Mouse (Mus musculus): ENCODE results near the gene Gm20388. TPM values are rescaled to one million over a fixed set of nuclear protein-coding genes. Genes with fewer than 3 reads are reported as not detected.
A peak's percentile ranks its signal among the peaks of the same experiment; 100 is the strongest.

Gene Gm20388
- polyA plus RNA-seq, 1 experiment from 2014 or later = 8.3 TPM

- ATAC-seq (replicated peaks; ENCODE audit: low FRiP score, low TSS enrichment, low read depth) (no peak), DNase-seq (ENCODE audit: low spot score) (no peak)
- no peak overlapping the region for H3K27ac ChIP-seq (ENCODE audit: low read depth)
- no peaks in the 10 kb centered on the region for H3K27me3 ChIP-seq (replicated peaks; ENCODE audit: control insufficient read depth, insufficient read depth, low read length)
- H3K9ac ChIP-seq (ENCODE audit: low read length) = no peak overlapping the region
- no peak overlapping the region for H3K4me3 ChIP-seq (ENCODE audit: low read depth, low read length)
- no peak overlapping the region for H3K4me2 ChIP-seq (ENCODE audit: low read length)
- no peaks in the 10 kb centered on the region; the same call in 1 of the 2 replicates for H3K4me1 ChIP-seq (replicated peaks; ENCODE audit: control insufficient read depth, insufficient read depth, low read length)
- WGBS = 82% methylated on average over 8 of the region's 8 CpGs
- peaks cover 12% of the 10 kb centered on the region; the same call in 1 of the 2 replicates for H3K36me3 ChIP-seq (ENCODE audit: control insufficient read depth, insufficient read depth, low read length)
- no peaks in the 10 kb centered on the region for H3K9me3 ChIP-seq (ENCODE audit: control insufficient read depth, low read length)
Observed at GRCm38 (mm10) chr8:120037611-120038010, 127.0 kb downstream of the Gm20388 start.

GRCm38 (mm10) chr8:120038741-120039140 lies 128.1 kb downstream of the Gm20388 start:
- no peak for ATAC-seq (replicated peaks; ENCODE audit: low FRiP score, low TSS enrichment, low read depth)
- no peaks in the 10 kb centered on the region; the same call in 1 of the 2 replicates for H3K4me1 ChIP-seq (replicated peaks; ENCODE audit: control insufficient read depth, insufficient read depth, low read length)
- DNase-seq (ENCODE audit: low spot score) = no peak
- peaks cover 12% of the 10 kb centered on the region; the same call in 1 of the 2 replicates for H3K36me3 ChIP-seq (ENCODE audit: control insufficient read depth, insufficient read depth, low read length)
- no peaks in the 10 kb centered on the region for H3K9me3 ChIP-seq (ENCODE audit: control insufficient read depth, low read length)
- no peak overlapping the region for H3K9ac ChIP-seq (ENCODE audit: low read length)
- no peak overlapping the region for H3K4me2 ChIP-seq (ENCODE audit: low read length)
- no peak overlapping the region for H3K27ac ChIP-seq (ENCODE audit: low read depth)
- no peak overlapping the region for H3K4me3 ChIP-seq (ENCODE audit: low read depth, low read length)
- H3K27me3 ChIP-seq (replicated peaks; ENCODE audit: control insufficient read depth, insufficient read depth, low read length) = no peaks in the 10 kb centered on the region
- WGBS = 92% methylated on average over 12 of the region's 12 CpGs

- DNase-seq (ENCODE audit: low spot score) (no peak), ATAC-seq (replicated peaks; ENCODE audit: low FRiP score, low TSS enrichment, low read depth) (no peak)
- Histone ChIP-seq H3K27me3 (replicated peaks; ENCODE audit: control insufficient read depth, insufficient read depth, low read length) (no peaks in the 10 kb centered on the region), H3K4me1 (replicated peaks; ENCODE audit: control insufficient read depth, insufficient read depth, low read length) (no peaks in the 10 kb centered on the region; the same call in 1 of the 2 replicates), H3K9me3 (ENCODE audit: control insufficient read depth, low read length) (no peaks in the 10 kb centered on the region), H3K27ac (ENCODE audit: low read depth) (no peak overlapping the region), H3K9ac (ENCODE audit: low read length) (no peak overlapping the region), H3K36me3 (ENCODE audit: control insufficient read depth, insufficient read depth, low read length) (peaks cover 12% of the 10 kb centered on the region; the same call in 1 of the 2 replicates), H3K4me2 (ENCODE audit: low read length) (no peak overlapping the region), H3K4me3 (ENCODE audit: low read depth, low read length) (no peak overlapping the region)
- 74% methylated on average over 11 of the region's 11 CpGs for WGBS
Observed at GRCm38 (mm10) chr8:120039313-120039919, 128.8 kb downstream of the Gm20388 start.

- no peak overlapping the region for H3K9ac ChIP-seq (ENCODE audit: low read length)
- no peaks in the 10 kb centered on the region for H3K27me3 ChIP-seq (replicated peaks; ENCODE audit: control insufficient read depth, insufficient read depth, low read length)
- DNase-seq (ENCODE audit: low spot score) = no peak
- H3K27ac ChIP-seq (ENCODE audit: low read depth) = no peak overlapping the region
- no peaks in the 10 kb centered on the region; the same call in 1 of the 2 replicates for H3K4me1 ChIP-seq (replicated peaks; ENCODE audit: control insufficient read depth, insufficient read depth, low read length)
- no peak for ATAC-seq (replicated peaks; ENCODE audit: low FRiP score, low TSS enrichment, low read depth)
- 69% methylated on average over 1 of the region's 1 CpGs for WGBS
- H3K4me2 ChIP-seq (ENCODE audit: low read length) = no peak overlapping the region
- peaks cover 12% of the 10 kb centered on the region; the same call in 1 of the 2 replicates for H3K36me3 ChIP-seq (ENCODE audit: control insufficient read depth, insufficient read depth, low read length)
- no peaks in the 10 kb centered on the region for H3K9me3 ChIP-seq (ENCODE audit: control insufficient read depth, low read length)
- no peak overlapping the region for H3K4me3 ChIP-seq (ENCODE audit: low read depth, low read length)
Observed at GRCm38 (mm10) chr8:120040861-120041260, 130.2 kb downstream of the Gm20388 start.

- DNase-seq (ENCODE audit: low spot score) = no peak
- no peak overlapping the region for H3K4me3 ChIP-seq (ENCODE audit: low read depth, low read length)
- no peaks in the 10 kb centered on the region for H3K27me3 ChIP-seq (replicated peaks; ENCODE audit: control insufficient read depth, insufficient read depth, low read length)
- H3K4me1 ChIP-seq (replicated peaks; ENCODE audit: control insufficient read depth, insufficient read depth, low read length) = peaks cover 4% of the 10 kb centered on the region; the same call in 1 of the 2 replicates
- H3K36me3 ChIP-seq (ENCODE audit: control insufficient read depth, insufficient read depth, low read length) = peaks cover 12% of the 10 kb centered on the region; the same call in 1 of the 2 replicates
- WGBS = 64% methylated on average over 10 of the region's 10 CpGs
- no peak overlapping the region for H3K27ac ChIP-seq (ENCODE audit: low read depth)
- no peak for ATAC-seq (replicated peaks; ENCODE audit: low FRiP score, low TSS enrichment, low read depth)
- no peak overlapping the region for H3K4me2 ChIP-seq (ENCODE audit: low read length)
- no peak overlapping the region for H3K9ac ChIP-seq (ENCODE audit: low read length)
- no peaks in the 10 kb centered on the region for H3K9me3 ChIP-seq (ENCODE audit: control insufficient read depth, low read length)
Observed at GRCm38 (mm10) chr8:120042542-120043312, 132.1 kb downstream of the Gm20388 start.

GRCm38 (mm10) chr8:120044907-120045306 lies 134.3 kb downstream of the Gm20388 start:
- H3K27ac ChIP-seq (ENCODE audit: low read depth) = no peak overlapping the region
- H3K4me2 ChIP-seq (ENCODE audit: low read length) = no peak overlapping the region
- no peak overlapping the region for H3K9ac ChIP-seq (ENCODE audit: low read length)
- DNase-seq (ENCODE audit: low spot score) (no peak), ATAC-seq (replicated peaks; ENCODE audit: low FRiP score, low TSS enrichment, low read depth) (no peak)
- H3K4me3 ChIP-seq (ENCODE audit: low read depth, low read length) = no peak overlapping the region
- no peaks in the 10 kb centered on the region for H3K27me3 ChIP-seq (replicated peaks; ENCODE audit: control insufficient read depth, insufficient read depth, low read length)
- no peaks in the 10 kb centered on the region for H3K9me3 ChIP-seq (ENCODE audit: control insufficient read depth, low read length)
- H3K4me1 ChIP-seq (replicated peaks; ENCODE audit: control insufficient read depth, insufficient read depth, low read length) = peaks cover 4% of the 10 kb centered on the region; the same call in 1 of the 2 replicates
- WGBS = 94% methylated on average over 8 of the region's 8 CpGs
- 0 out of 2 replicates have a peak, but pooled peaks cover 12% of the 10 kb centered on the region for H3K36me3 ChIP-seq (ENCODE audit: control insufficient read depth, insufficient read depth, low read length)

GRCm38 (mm10) chr8:120045471-120045870 lies 134.8 kb downstream of the Gm20388 start:
- no peaks in the 10 kb centered on the region for H3K9me3 ChIP-seq (ENCODE audit: control insufficient read depth, low read length)
- H3K4me1 ChIP-seq (replicated peaks; ENCODE audit: control insufficient read depth, insufficient read depth, low read length) = peaks cover 4% of the 10 kb centered on the region; the same call in 1 of the 2 replicates
- H3K9ac ChIP-seq (ENCODE audit: low read length) = no peak overlapping the region
- no peak overlapping the region for H3K27ac ChIP-seq (ENCODE audit: low read depth)
- H3K27me3 ChIP-seq (replicated peaks; ENCODE audit: control insufficient read depth, insufficient read depth, low read length) = no peaks in the 10 kb centered on the region
- no peak overlapping the region for H3K4me2 ChIP-seq (ENCODE audit: low read length)
- no peak for DNase-seq (ENCODE audit: low spot score)
- WGBS = 59% methylated on average over 5 of the region's 5 CpGs
- H3K4me3 ChIP-seq (ENCODE audit: low read depth, low read length) = no peak overlapping the region
- no peak for ATAC-seq (replicated peaks; ENCODE audit: low FRiP score, low TSS enrichment, low read depth)
- H3K36me3 ChIP-seq (ENCODE audit: control insufficient read depth, insufficient read depth, low read length) = 0 out of 2 replicates have a peak, but pooled peaks cover 12% of the 10 kb centered on the region

GRCm38 (mm10) chr8:120046258-120047020 lies 135.8 kb downstream of the Gm20388 start:
- H3K27me3 ChIP-seq (replicated peaks; ENCODE audit: control insufficient read depth, insufficient read depth, low read length) = no peaks in the 10 kb centered on the region
- 0 out of 2 replicates have a peak, but pooled peaks have one; percentile 47 for ATAC-seq (replicated peaks; ENCODE audit: low FRiP score, low TSS enrichment, low read depth)
- peak overlapping the region; percentile 58 for H3K27ac ChIP-seq (ENCODE audit: low read depth)
- H3K9ac ChIP-seq (ENCODE audit: low read length) = no peak overlapping the region
- 60% methylated on average over 14 of the region's 14 CpGs for WGBS
- H3K4me3 ChIP-seq (ENCODE audit: low read depth, low read length) = no peak overlapping the region
- DNase-seq (ENCODE audit: low spot score) = no peak
- no peaks in the 10 kb centered on the region for H3K9me3 ChIP-seq (ENCODE audit: control insufficient read depth, low read length)
- peaks cover 5% of the 10 kb centered on the region; the same call in 1 of the 2 replicates for H3K36me3 ChIP-seq (ENCODE audit: control insufficient read depth, insufficient read depth, low read length)
- no peak overlapping the region for H3K4me2 ChIP-seq (ENCODE audit: low read length)
- peaks cover 4% of the 10 kb centered on the region; the same call in 1 of the 2 replicates for H3K4me1 ChIP-seq (replicated peaks; ENCODE audit: control insufficient read depth, insufficient read depth, low read length)
